Mouse (Mus musculus) CH12.LX (cell line): Measurements from ENCODE around the gene Sycn. TPM values are rescaled to one million over a fixed set of nuclear protein-coding genes. Genes with fewer than 3 reads are reported as not detected.

Experiments
- DNase-seq: peaks from one replicate; pipeline ENCODE4 v3.0.0-alpha.2; 2013; ENCODE audit errors: extremely low read depth
- H3K27ac ChIP-seq: 2 replicates; pipeline ENCODE4 v1.5.1; 2012; ENCODE audit warnings: low read depth, mild to moderate bottlenecking, control low read depth, moderate library complexity; ENCODE audit not compliant: insufficient read depth
- H3K27me3 ChIP-seq: replicated peaks from 2 replicates; pipeline ENCODE3; 2012; ENCODE audit warnings: inconsistent platforms
- H3K36me3 ChIP-seq, 2 experiments: replicated peaks in 1 of 2; 2 replicates each; pipeline versions ENCODE3 to v1.6.1; 2012; ENCODE audit warnings: inconsistent platforms in 1 of 2, low read length in 1 of 2, mild to moderate bottlenecking in 1 of 2, mixed read lengths in 1 of 2, moderate library complexity in 1 of 2; ENCODE audit not compliant: control insufficient read depth in 1 of 2, insufficient read depth in 1 of 2
- H3K4me1 ChIP-seq, 2 experiments: 2 replicates each; pipeline ENCODE4 v1.6.1; 2012; ENCODE audit warnings: inconsistent platforms in 1 of 2, moderate library complexity in 1 of 2; ENCODE audit not compliant: insufficient read depth in 2 of 2, control insufficient read depth in 1 of 2
- H3K4me2 ChIP-seq: 2 replicates; pipeline ENCODE4 v1.6.1; 2012; ENCODE audit warnings: low read depth, mild to moderate bottlenecking, control low read depth; ENCODE audit not compliant: poor library complexity, insufficient read depth, severe bottlenecking
- H3K4me3 ChIP-seq, 3 experiments: fragments of 150-350 bp in 1 of 3; sonication (generic) in 1 of 3; replicated peaks in 1 of 3; 2 replicates each; pipeline versions ENCODE3 to v1.5.1; 2011 to 2012; ENCODE audit warnings: low read depth in 2 of 3, low read length in 2 of 3, mild to moderate bottlenecking in 2 of 3, moderate library complexity in 2 of 3, control low read depth in 1 of 3, improper control_type of control experiment in 1 of 3, inconsistent platforms in 1 of 3, mixed read lengths in 1 of 3; ENCODE audit not compliant: poor library complexity in 1 of 3
- H3K79me2 ChIP-seq: replicated peaks from 2 replicates; pipeline ENCODE4 v1.6.1; 2012; ENCODE audit warnings: mild to moderate bottlenecking, moderate library complexity; ENCODE audit not compliant: control insufficient read depth, poor library complexity, insufficient read depth, severe bottlenecking; ENCODE audit errors: extremely low read depth
- H3K9ac ChIP-seq: 2 replicates; pipeline ENCODE4 v1.6.1; 2012; ENCODE audit warnings: low read depth, mild to moderate bottlenecking, control low read depth, moderate library complexity; ENCODE audit not compliant: insufficient read depth
- H3K9me3 ChIP-seq: replicated peaks from 2 replicates; pipeline ENCODE3; 2012; ENCODE audit warnings: low read length, inconsistent platforms, mixed read lengths
- BHLHE40 ChIP-seq: IDR thresholded peaks from 2 replicates; pipeline ENCODE4 v1.6.1; 2011; ENCODE audit warnings: mild to moderate bottlenecking, low read depth, low read length, improper control_type of control experiment
- CHD1 ChIP-seq: IDR thresholded peaks from 2 replicates; pipeline ENCODE4 v1.6.1; 2012; ENCODE audit warnings: low read depth, low read length, improper control_type of control experiment, inconsistent platforms
- CTCF ChIP-seq, 2 experiments: IDR thresholded peaks in 1 of 2; conservative IDR thresholded peaks in 1 of 2; 2 replicates each; pipeline ENCODE4 v1.5.1; 2011 to 2012; ENCODE audit warnings: low read depth in 2 of 2, low read length in 2 of 2, improper control_type of control experiment in 1 of 2, inconsistent platforms in 1 of 2, mild to moderate bottlenecking in 1 of 2, moderate library complexity in 1 of 2
- GABPA ChIP-seq: IDR thresholded peaks from 2 replicates; pipeline ENCODE4 v1.6.1; 2012; ENCODE audit warnings: low read depth, low read length, improper control_type of control experiment, inconsistent platforms; ENCODE audit not compliant: insufficient replicate concordance
- HCFC1 ChIP-seq: IDR thresholded peaks from 2 replicates; pipeline ENCODE4 v1.6.1; 2012; ENCODE audit warnings: low read depth, mild to moderate bottlenecking, inconsistent platforms, low read length, improper control_type of control experiment
- IRF4 ChIP-seq: IDR thresholded peaks from 2 replicates; pipeline ENCODE4 v1.6.1; 2014; ENCODE audit warnings: low read depth, mild to moderate bottlenecking, inconsistent platforms, low read length, improper control_type of control experiment
- JUN ChIP-seq: IDR thresholded peaks from 2 replicates; pipeline ENCODE4 v1.6.1; 2011; ENCODE audit warnings: low read depth, mild to moderate bottlenecking, low read length, improper control_type of control experiment, moderate library complexity; ENCODE audit not compliant: insufficient read depth
- MAFK ChIP-seq: IDR thresholded peaks from 2 replicates; pipeline ENCODE4 v1.6.1; 2011; ENCODE audit warnings: low read length, improper control_type of control experiment; ENCODE audit not compliant: insufficient replicate concordance
- MAX ChIP-seq: IDR thresholded peaks from 2 replicates; pipeline ENCODE4 v1.6.1; 2011; ENCODE audit warnings: low read length, improper control_type of control experiment
- MAZ ChIP-seq: IDR thresholded peaks from 2 replicates; pipeline ENCODE4 v1.6.1; 2012; ENCODE audit warnings: low read depth, mild to moderate bottlenecking, inconsistent platforms, low read length, improper control_type of control experiment, moderate library complexity
- MXI1 ChIP-seq: IDR thresholded peaks from 2 replicates; pipeline ENCODE4 v1.6.1; 2011; ENCODE audit warnings: mild to moderate bottlenecking, low read depth, low read length, improper control_type of control experiment
- PAX5 ChIP-seq: IDR thresholded peaks from 2 replicates; pipeline ENCODE4 v1.6.1; 2012; ENCODE audit warnings: low read length, inconsistent platforms, mixed read lengths
- POLR2A ChIP-seq: IDR thresholded peaks from 2 replicates; pipeline ENCODE4 v1.6.1; 2011; ENCODE audit warnings: low read depth, mild to moderate bottlenecking, improper control_type of control experiment, low read length
- POLR2AphosphoS2 ChIP-seq: IDR thresholded peaks from 2 replicates; pipeline ENCODE4 v1.6.1; 2011; ENCODE audit warnings: low read depth, low read length, improper control_type of control experiment
- RAD21 ChIP-seq: IDR thresholded peaks from 2 replicates; pipeline ENCODE4 v1.6.1; 2011; ENCODE audit warnings: low read depth, mild to moderate bottlenecking, low read length, improper control_type of control experiment, moderate library complexity
- RCOR1 ChIP-seq: conservative IDR thresholded peaks from 2 replicates; pipeline ENCODE4 v1.6.1; 2012; ENCODE audit warnings: low read depth, mild to moderate bottlenecking, inconsistent platforms, low read length, improper control_type of control experiment
- SMC3 ChIP-seq: IDR thresholded peaks from 2 replicates; pipeline ENCODE4 v1.6.1; 2011; ENCODE audit warnings: low read depth, low read length, improper control_type of control experiment
- TCF12 ChIP-seq: IDR thresholded peaks from 2 replicates; pipeline ENCODE4 v1.6.1; 2014; ENCODE audit warnings: low read depth, mild to moderate bottlenecking, inconsistent platforms, low read length, improper control_type of control experiment
- USF1 ChIP-seq: IDR thresholded peaks from 2 replicates; pipeline ENCODE4 v1.6.1; 2014; ENCODE audit warnings: low read depth, mild to moderate bottlenecking, inconsistent platforms, low read length, improper control_type of control experiment
- USF2 ChIP-seq: conservative IDR thresholded peaks from 2 replicates; pipeline ENCODE4 v1.6.1; 2011; ENCODE audit warnings: low read depth, low read length, improper control_type of control experiment
- ZKSCAN1 ChIP-seq: IDR thresholded peaks from 2 replicates; pipeline ENCODE4 v1.6.1; 2012; ENCODE audit warnings: low read depth, inconsistent platforms, low read length, improper control_type of control experiment, borderline replicate concordance
- ZMIZ1 ChIP-seq: IDR thresholded peaks from 2 replicates; pipeline ENCODE4 v1.6.1; 2012; ENCODE audit warnings: low read depth, mild to moderate bottlenecking, inconsistent platforms, low read length, improper control_type of control experiment
- dilution Hi-C: fragments of 300-500 bp; cut with MboI; formaldehyde crosslinking; loops from 2 replicates; pipeline ENCODE4 v1.14.3; 2020; ENCODE audit warnings: low sequenced_read_pairs; ENCODE audit not compliant: extremely low pct_unique_long_range_greater_than_20kb, extremely low pct_ligation_motif_present
- in situ Hi-C: fragments of 300-500 bp; cut with MboI; formaldehyde crosslinking; loops from 3 replicates; pipeline ENCODE4 v1.14.3; 2019; ENCODE audit warnings: low sequenced_read_pairs, low pct_ligation_motif_present, low pct_unique_long_range_greater_than_20kb, mixed read lengths
- polyA plus RNA-seq: library from polyadenylated mRNA; unstranded; fragments of >175 nt; gene quantifications from 2 replicates; pipeline ENCODE4 v1.2.1, GENCODE M21; 2012; ENCODE audit warnings: low read depth; ENCODE audit not compliant: insufficient read length
- total RNA-seq, 2 experiments: library from RNA; depleted of rRNA; stranded (reverse); fragments of 300-350 nt in 1 of 2; fragments of >200 nt in 1 of 2; gene quantifications; 2 replicates each; pipeline ENCODE4 v1.2.3; 2012 to 2014

Gene Sycn
- total and polyA plus RNA-seq, 3 experiments: not detected

GRCm38 (mm10) chr7:28577826-28578542 is 37.3 kb downstream of the Sycn start:
- Histone ChIP-seq H3K36me3 (peaks cover 3 to 66% of the 10 kb centered on the region in 2 experiments), H3K9me3 (peaks cover 2% of the 10 kb centered on the region), H3K4me2 (no peak overlapping the region), H3K4me3 (no peak overlapping the region), H3K79me2 (no peaks in the 10 kb centered on the region), H3K27ac (no peak overlapping the region), H3K9ac (no peak overlapping the region), H3K4me1 (peaks cover 2 to 60% of the 10 kb centered on the region in 2 experiments), H3K27me3 (no peaks in the 10 kb centered on the region)
- DNase-seq: no peak
- in situ Hi-C loops (no loop called here), dilution Hi-C loops (no loop called here)
- TF ChIP-seq POLR2AphosphoS2: no peak
- TF ChIP-seq CTCF (conservative IDR thresholded peaks at IDR 0.05 in 1 of 2, IDR thresholded peaks at IDR 0.05 in 1 of 2; ENCODE audit: low read depth in 2 of 2, low read length in 2 of 2): no peak
- TF ChIP-seq RAD21: no peak
- no peak for TF ChIP-seq MAX
- TF ChIP-seq POLR2A: no peak
- TF ChIP-seq USF2: no peak
- TF ChIP-seq IRF4: no peak
- TF ChIP-seq ZKSCAN1: no peak
- no peak for TF ChIP-seq CHD1
- TF ChIP-seq MXI1: no peak
- no peak for TF ChIP-seq RCOR1
- no peak for TF ChIP-seq TCF12
- TF ChIP-seq MAZ: no peak
- no peak for TF ChIP-seq ZMIZ1
- no peak for TF ChIP-seq JUN
- no peak for TF ChIP-seq BHLHE40

- Histone ChIP-seq H3K9me3 (peaks cover 2% of the 10 kb centered on the region), H3K27ac (no peak overlapping the region), H3K4me3 (no peak overlapping the region)
- dilution Hi-C loops: no loop called here
- TF ChIP-seq PAX5 (no peak), SMC3 (no peak), USF1 (no peak), GABPA (no peak), HCFC1 (no peak), ZMIZ1 (no peak), MAFK (no peak), TCF12 (no peak), RAD21 (no peak), JUN (no peak), MXI1 (no peak), MAZ (no peak), RCOR1 (no peak), USF2 (no peak)
- TF ChIP-seq, all 38 proteins: peak for 0
- Histone ChIP-seq H3K9ac (no peak overlapping the region), H3K36me3 (peaks cover 3 to 64% of the 10 kb centered on the region in 2 experiments), H3K27me3 (no peaks in the 10 kb centered on the region), H3K4me2 (no peak overlapping the region), H3K79me2 (no peaks in the 10 kb centered on the region), H3K4me1 (peaks cover 2 to 62% of the 10 kb centered on the region in 2 experiments)
- in situ Hi-C loops: no loop called here
- DNase-seq: no peak
Observed at GRCm38 (mm10) chr7:28578543-28579053, 37.9 kb downstream of the Sycn start.
